Mouse (Mus musculus) midbrain, embryonic 14.5 days (tissue): ENCODE data around the gene Lingo1. TPM values are rescaled to one million over a fixed set of nuclear protein-coding genes. Genes with fewer than 3 reads are reported as not detected.

Experiments
- ATAC-seq: fragments of 200-750 bp; cut with Nextera tagmentation; 2 replicates; pipeline ENCODE4 v1.8.0; 2017; ENCODE audit warnings: moderate number of reproducible peaks, moderate library complexity; ENCODE audit not compliant: low FRiP score, low TSS enrichment
- DNase-seq: peaks from one replicate; pipeline ENCODE4 v3.0.0-alpha.2; 2015
- H3K27ac ChIP-seq: fragments of 300-500 bp; sonication (generic); replicated peaks from 2 replicates; pipeline ENCODE4 v1.5.1; 2014; ENCODE audit warnings: mild to moderate bottlenecking, low read depth, low read length, moderate library complexity
- H3K27me3 ChIP-seq: fragments of 300-500 bp; sonication (generic); 2 replicates; pipeline ENCODE4 v1.6.1; 2014; ENCODE audit warnings: low read length, control low read depth, mixed read lengths; ENCODE audit not compliant: control insufficient read depth, insufficient read depth
- H3K36me3 ChIP-seq: fragments of 300-500 bp; sonication (generic); 2 replicates; pipeline ENCODE4 v1.6.1; 2014; ENCODE audit warnings: low read length, control low read depth; ENCODE audit not compliant: control insufficient read depth, insufficient read depth
- H3K4me1 ChIP-seq: fragments of 300-500 bp; sonication (generic); 2 replicates; pipeline ENCODE4 v1.6.1; 2014; ENCODE audit warnings: mild to moderate bottlenecking, antibody characterized with exemption, low read length, control low read depth; ENCODE audit not compliant: control insufficient read depth, insufficient read depth
- H3K4me2 ChIP-seq: fragments of 300-500 bp; sonication (generic); 2 replicates; pipeline ENCODE4 v1.6.1; 2014; ENCODE audit warnings: mild to moderate bottlenecking, low read length, moderate library complexity
- H3K4me3 ChIP-seq: fragments of 300-500 bp; sonication (generic); replicated peaks from 2 replicates; pipeline ENCODE4 v1.5.1; 2014; ENCODE audit warnings: low read depth, low read length
- H3K9ac ChIP-seq: fragments of 300-500 bp; sonication (generic); replicated peaks from 2 replicates; pipeline ENCODE4 v1.6.1; 2014; ENCODE audit warnings: mild to moderate bottlenecking, low read length, moderate library complexity
- H3K9me3 ChIP-seq: fragments of 300-500 bp; sonication (generic); 2 replicates; pipeline ENCODE4 v1.6.1; 2016; ENCODE audit warnings: low read length, control low read depth, mixed read lengths; ENCODE audit not compliant: control insufficient read depth
- WGBS: fragments of 180-500 bp; shearing (Covaris S2); extraction: QIAGEN DNeasy Blood & Tissue Kit; methylation state at CpG from one replicate; pipeline ENCODE4 v1.1.7; 2014; 5-methylcytosine and 5-hydroxymethylcytosine counted together
- polyA plus RNA-seq: library from polyadenylated mRNA; unstranded; fragments of >200 nt; fragmentation: Nextera tagmentation; extraction: Ambion mirVana; gene quantifications from 2 replicates; pipeline ENCODE4 v1.2.1, GENCODE M21; 2014

The Lingo1 gene
- polyA plus RNA-seq, 1 experiment from 2014 or later, result 49.4 TPM

GRCm38 (mm10) chr9:56746195-56746925 is 49.9 kb downstream of the Lingo1 start:
- Histone ChIP-seq H3K4me3 (no peak overlapping the region), H3K27ac (no peak overlapping the region), H3K9me3 (no peaks in the 10 kb centered on the region), H3K27me3 (no peaks in the 10 kb centered on the region), H3K9ac (no peak overlapping the region), H3K4me1 (peaks cover 11% of the 10 kb centered on the region), H3K36me3 (no peaks in the 10 kb centered on the region), H3K4me2 (no peak overlapping the region)
- ATAC-seq (peak; percentile 40; the same call in 1 of the 2 replicates), DNase-seq (peak; percentile 59)
- WGBS, result 57% methylated on average over 14 of the region's 14 CpGs

- no peaks in the 10 kb centered on the region for H3K27me3 ChIP-seq
- WGBS, result 52% methylated on average over 5 of the region's 5 CpGs
Measured at GRCm38 (mm10) chr9:56744369-56744768, 51.9 kb downstream of the Lingo1 start.

GRCm38 (mm10) chr9:56739181-56739737 is 57.0 kb downstream of the Lingo1 start:
- DNase-seq (peak; percentile 50), ATAC-seq (no peak)
- H3K27ac ChIP-seq, result no peak overlapping the region
- no peak overlapping the region for H3K4me2 ChIP-seq
- no peaks in the 10 kb centered on the region for H3K4me1 ChIP-seq
- H3K9ac ChIP-seq, result no peak overlapping the region
- no peaks in the 10 kb centered on the region for H3K27me3 ChIP-seq
- WGBS, result 64% methylated on average over 5 of the region's 5 CpGs
- no peak overlapping the region for H3K4me3 ChIP-seq
- no peaks in the 10 kb centered on the region for H3K36me3 ChIP-seq
- no peaks in the 10 kb centered on the region for H3K9me3 ChIP-seq

More at GRCm38 (mm10) chr9:56744369-56744768, 51.9 kb downstream of the Lingo1 start:
- Histone ChIP-seq H3K9me3 (no peaks in the 10 kb centered on the region), H3K4me2 (no peak overlapping the region), H3K27ac (no peak overlapping the region), H3K9ac (no peak overlapping the region), H3K4me3 (no peak overlapping the region), H3K4me1 (peaks cover 11% of the 10 kb centered on the region), H3K36me3 (no peaks in the 10 kb centered on the region)
- ATAC-seq, result no peak
- DNase-seq, result peak; percentile 37

GRCm38 (mm10) chr9:56738261-56739171 is 57.8 kb downstream of the Lingo1 start:
- H3K4me2 ChIP-seq, result no peak overlapping the region
- H3K4me1 ChIP-seq, result no peaks in the 10 kb centered on the region
- no peak for ATAC-seq
- WGBS, result 51% methylated on average over 9 of the region's 9 CpGs
- H3K9ac ChIP-seq, result no peak overlapping the region
- H3K36me3 ChIP-seq, result no peaks in the 10 kb centered on the region
- H3K9me3 ChIP-seq, result no peaks in the 10 kb centered on the region
- DNase-seq, result peak; percentile 43
- H3K4me3 ChIP-seq, result no peak overlapping the region
- no peaks in the 10 kb centered on the region for H3K27me3 ChIP-seq
- H3K27ac ChIP-seq, result no peak overlapping the region

GRCm38 (mm10) chr9:56734398-56734797 is 61.9 kb downstream of the Lingo1 start:
- H3K4me1 ChIP-seq, result peaks cover 6% of the 10 kb centered on the region; the same call in 1 of the 2 replicates
- H3K36me3 ChIP-seq, result no peaks in the 10 kb centered on the region
- ATAC-seq (no peak), DNase-seq (no peak)
- WGBS, result 78% methylated on average over 6 of the region's 6 CpGs
- no peak overlapping the region for H3K4me3 ChIP-seq
- H3K27me3 ChIP-seq, result no peaks in the 10 kb centered on the region
- H3K9ac ChIP-seq, result no peak overlapping the region
- no peak overlapping the region for H3K4me2 ChIP-seq
- no peaks in the 10 kb centered on the region for H3K9me3 ChIP-seq
- no peak overlapping the region for H3K27ac ChIP-seq

GRCm38 (mm10) chr9:56730997-56731396 is 65.3 kb downstream of the Lingo1 start:
- 60% methylated on average over 2 of the region's 2 CpGs for WGBS

GRCm38 (mm10) chr9:56729145-56729544 is 67.1 kb downstream of the Lingo1 start:
- DNase-seq, result no peak
- no peak overlapping the region for H3K9ac ChIP-seq
- H3K27me3 ChIP-seq, result no peaks in the 10 kb centered on the region
- H3K4me3 ChIP-seq, result no peak overlapping the region
- H3K9me3 ChIP-seq, result no peaks in the 10 kb centered on the region
- no peak for ATAC-seq
- H3K4me1 ChIP-seq, result peaks cover 25% of the 10 kb centered on the region
- H3K27ac ChIP-seq, result peak overlapping the region; percentile 82; the same call in 1 of the 2 replicates
- H3K4me2 ChIP-seq, result no peak overlapping the region
- 50% methylated on average over 2 of the region's 2 CpGs for WGBS
- no peaks in the 10 kb centered on the region for H3K36me3 ChIP-seq

More at GRCm38 (mm10) chr9:56730997-56731396, 65.3 kb downstream of the Lingo1 start:
- no peak overlapping the region for H3K4me3 ChIP-seq
- no peak overlapping the region for H3K4me2 ChIP-seq
- H3K9me3 ChIP-seq, result no peaks in the 10 kb centered on the region
- no peak overlapping the region for H3K27ac ChIP-seq
- no peak for ATAC-seq
- H3K27me3 ChIP-seq, result no peaks in the 10 kb centered on the region
- no peaks in the 10 kb centered on the region for H3K36me3 ChIP-seq
- DNase-seq, result no peak
- peaks cover 25% of the 10 kb centered on the region for H3K4me1 ChIP-seq
- H3K9ac ChIP-seq, result no peak overlapping the region
